Mouse (Mus musculus) naive thymus-derived CD4-positive, alpha-beta T cell, adult 2 months (primary cell): Measurements from ENCODE around the gene Eya4.

ENCODE experiments used
- DNase-seq: peaks from one replicate; pipeline ENCODE4 v3.0.0-alpha.2; 2011; ENCODE audit warnings: low read depth

Eya4 gene

DNA sequence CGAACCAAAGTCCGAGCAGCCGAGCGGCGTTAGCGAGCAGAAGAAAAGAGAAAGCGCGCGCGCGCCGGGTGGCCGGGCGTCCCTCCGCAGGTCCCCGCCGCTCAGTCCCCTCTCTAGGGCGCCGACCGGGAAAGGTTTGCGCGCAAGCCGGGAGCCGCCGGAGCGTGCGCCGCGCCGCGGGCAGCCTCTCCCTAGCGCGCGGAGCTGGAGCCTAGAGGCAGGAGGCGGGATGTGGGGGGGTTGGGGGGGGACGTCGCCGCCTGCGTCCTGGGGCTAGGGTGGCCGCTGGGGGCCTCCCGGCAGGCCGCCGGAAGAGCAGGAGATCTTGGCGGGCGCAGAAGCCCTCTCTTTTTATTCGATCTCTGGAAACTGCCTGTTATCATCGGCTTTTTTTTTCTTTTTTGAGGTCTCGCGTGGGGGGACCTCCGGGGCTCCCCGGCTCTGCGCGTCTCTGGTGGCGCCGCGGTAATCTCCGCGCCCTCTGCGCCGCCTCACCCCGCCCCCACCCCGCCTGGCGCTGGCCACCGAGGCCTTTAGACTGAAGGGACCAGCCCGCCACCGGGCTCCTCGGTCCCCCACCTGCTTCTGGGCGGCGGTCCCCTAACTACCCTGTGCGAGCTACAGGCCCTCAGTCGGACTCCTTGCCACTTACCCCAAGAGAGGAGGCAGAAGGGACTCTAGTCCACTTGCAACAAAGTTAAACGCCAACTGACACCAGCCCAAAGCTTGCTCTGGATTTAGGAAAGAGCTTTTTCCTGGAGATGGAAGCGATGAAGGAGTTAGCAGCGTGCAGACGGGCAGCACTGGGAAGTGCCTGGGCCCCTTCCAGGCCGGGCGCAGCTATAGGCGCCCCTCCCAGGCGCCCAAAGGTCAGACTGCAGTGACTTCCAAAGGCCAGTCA is at the start of gene Eya4:
Eya4 (minus strand) TSS at position 776 of the 901 bp plus-strand sequence.
- DNase-seq, result no peak

DNA sequence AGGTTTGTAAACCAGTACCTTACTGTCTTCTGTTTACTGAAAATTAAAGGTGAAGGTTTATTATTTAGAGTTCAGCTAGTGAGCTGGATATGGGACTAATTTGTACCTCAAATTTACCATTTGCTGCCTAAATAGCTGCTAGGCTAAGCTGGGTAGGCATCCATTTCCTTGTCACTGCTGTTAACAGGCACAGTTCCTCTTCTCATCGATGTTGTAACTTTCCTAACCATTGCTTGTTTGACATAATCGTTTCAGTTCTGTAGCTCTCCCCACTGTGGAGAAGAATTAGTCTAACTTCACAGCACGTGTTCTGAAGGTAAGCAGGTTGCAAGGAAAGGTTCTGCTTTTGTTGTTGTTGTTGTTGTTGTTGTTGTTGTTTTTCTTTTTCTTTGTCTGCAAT is 44.8 kb upstream of the Eya4 start:
- DNase-seq, result no peak

DNA sequence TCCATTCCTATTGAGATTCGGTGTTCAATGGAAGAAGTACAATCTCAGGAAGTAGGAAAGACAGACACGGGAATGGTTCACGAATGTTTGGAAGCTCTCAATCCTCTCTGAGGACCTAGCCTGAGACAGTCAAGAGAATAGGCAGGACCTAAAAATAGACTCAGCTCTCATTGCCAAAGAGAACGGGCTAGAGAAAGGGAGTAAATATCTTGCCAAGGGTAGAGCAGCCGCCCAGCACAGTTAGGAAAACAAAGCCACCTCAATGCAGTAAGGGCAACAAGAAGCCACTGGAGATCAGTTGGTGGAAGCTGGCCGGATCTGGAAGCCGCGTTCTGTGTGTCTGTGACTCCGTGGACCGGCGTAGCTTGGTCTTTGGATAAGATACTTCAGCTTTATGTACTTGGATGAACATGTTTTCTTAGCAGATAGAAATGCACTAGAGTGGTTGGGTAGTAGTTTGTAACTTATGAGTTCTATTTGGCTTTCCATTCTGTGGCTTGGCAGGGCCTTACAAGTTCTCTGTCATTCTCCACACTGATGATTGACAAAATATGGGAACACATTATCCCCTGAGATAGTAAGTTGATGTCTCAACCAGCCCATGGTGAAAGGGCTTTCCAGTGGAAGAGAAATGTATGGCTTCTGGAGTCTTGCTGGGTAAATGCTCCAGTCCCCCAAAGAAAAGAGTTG is 44.1 kb upstream of the Eya4 start:
- no peak for DNase-seq

DNA sequence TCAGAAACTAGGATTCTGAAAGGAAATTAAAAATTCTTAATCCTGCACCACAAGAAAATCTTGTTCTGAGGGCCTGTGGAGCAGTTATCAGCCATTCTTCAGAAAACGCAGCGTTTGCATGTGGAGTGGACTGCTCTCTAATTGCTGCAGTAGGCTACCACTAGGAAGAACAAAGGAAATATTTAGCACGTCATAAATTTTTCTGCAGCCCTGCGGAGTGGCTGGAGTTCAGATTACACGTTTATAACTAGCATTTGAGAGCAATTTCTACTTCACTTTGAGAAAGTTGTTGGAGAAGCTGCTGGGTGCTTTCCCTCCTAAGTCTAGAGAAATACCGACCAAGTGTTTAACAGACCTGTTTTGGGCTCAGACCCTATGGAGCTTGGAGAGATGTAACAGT is 43.6 kb upstream of the Eya4 start:
- no peak for DNase-seq

DNA sequence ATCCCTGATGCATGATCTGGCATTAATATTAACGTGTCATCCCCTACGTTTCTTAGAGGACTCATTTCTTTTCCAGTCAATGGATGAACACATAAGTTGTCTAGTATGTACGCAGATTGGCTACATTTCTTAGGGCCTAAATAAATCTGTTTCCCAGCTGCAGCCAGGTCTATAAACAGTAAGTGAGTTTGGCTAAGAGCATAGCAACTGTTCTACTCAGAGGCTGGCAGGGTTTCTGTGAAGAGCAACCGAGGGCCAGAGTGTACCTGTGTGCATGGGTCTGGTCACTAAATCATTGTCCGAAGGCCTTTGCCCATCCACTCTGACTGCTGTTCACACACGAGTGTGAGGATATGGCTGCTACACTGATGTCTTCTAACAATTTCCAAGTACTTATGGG is 13.3 kb upstream of the Eya4 start:
- DNase-seq, result no peak

DNA sequence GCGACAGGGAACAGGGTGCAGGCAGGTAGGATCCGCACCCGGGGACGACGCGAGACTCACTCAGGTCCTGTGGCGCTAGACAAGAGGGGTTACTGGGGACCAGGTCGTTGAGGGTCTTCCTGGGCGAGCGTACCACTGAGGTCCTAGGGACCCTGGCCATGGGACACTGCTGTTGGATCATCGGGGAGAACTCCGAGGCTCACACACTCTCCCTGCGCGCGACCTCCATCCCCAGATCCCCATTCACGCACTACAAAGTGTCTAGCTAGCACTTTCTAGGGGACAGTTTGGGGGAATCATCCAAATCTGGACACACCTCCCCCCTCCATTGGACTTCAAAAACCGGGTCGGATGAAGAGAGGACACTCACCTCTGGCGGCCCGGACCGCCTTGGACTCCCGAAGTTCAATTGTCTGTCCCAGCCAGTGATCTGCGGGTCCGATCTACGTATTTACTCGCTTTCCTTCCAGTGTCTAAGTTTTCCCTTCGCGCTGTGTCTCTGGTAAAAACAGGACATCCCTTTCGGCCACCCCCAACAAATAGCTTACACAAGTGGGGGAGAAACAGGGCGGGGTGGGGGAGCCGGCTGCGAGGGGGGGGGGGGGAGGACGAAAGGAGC is 1.1 kb downstream of the Eya4 start:
- DNase-seq, result no peak

DNA sequence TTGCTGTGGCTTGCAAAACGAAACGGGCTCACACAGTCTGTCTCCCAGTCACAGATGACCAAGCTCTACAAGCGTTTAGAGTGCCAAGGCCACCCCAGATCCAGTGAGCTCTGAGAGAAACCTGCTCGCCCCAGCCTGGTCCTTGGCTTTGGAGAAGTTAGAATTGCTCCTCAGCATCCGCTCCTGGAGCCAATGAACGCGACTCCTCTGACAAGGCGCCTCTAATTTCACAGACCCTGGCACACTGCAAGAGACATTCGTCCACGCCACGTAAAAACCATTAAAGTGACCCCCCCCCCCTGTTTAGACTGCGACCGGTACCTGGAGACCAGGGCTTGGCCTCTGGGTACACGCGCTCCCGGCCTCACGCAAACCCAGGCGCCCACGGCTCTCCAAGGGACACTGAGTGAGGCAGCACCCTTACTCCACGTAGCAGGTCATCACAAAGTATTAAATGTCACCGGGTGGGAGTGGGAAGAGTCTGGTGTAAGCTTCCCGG is 1.6 kb downstream of the Eya4 start:
- no peak for DNase-seq

DNA sequence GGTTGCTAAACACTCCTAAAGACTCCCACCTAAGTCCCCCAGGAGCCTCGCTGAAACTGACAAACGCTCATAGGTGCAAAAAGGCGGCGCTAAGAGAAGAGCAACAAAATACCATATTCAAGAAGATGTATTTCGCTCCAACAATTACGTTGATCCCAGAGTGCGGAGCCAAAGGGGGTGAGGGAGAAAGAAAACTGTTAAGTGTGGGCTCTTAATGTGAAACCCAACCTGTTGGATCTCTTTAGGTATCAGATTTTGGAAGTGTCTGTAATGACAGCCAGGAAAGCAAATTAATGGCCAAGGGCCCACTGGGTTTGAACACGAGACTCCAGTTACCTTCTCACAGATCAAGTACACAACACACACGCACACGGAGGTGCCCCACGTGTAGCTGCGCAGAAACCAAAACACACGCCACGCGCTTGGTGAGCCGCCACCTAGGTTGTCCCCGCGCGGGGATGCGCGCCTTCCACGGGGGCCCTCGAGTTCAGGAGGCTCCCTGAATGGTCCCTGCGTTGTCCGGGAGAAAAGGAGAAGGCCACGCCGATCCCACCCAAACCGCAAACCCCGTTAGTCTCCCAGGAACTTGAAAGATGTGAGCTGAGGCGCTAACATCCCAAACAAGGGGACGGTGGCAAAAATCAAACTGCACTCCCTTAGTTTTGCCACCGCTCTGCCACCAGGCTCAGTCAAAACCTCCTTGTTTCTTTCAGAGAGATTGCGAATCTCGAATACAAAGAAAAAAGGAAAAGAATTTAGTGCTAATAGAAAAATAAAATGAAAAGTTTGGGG is 2.3 kb downstream of the Eya4 start:
- DNase-seq, result no peak

DNA sequence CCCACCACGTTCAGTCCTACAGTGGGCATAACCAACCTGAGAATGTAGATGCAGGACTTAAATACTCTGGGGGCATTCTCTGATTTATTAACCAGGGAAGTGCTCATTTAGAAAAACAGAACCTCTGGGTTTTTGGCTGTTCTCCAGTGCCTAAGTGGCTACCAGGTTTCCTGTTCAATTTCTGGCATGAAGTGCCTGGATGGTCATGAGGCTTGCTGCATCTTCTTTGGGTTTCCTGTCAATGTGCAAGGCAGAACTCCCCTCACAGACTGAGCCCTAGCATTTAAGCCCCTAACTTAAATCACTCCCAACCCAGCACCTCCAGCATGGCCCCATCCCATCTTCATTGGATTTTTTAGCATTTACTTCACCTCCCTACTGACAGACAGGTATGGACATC is 13.3 kb downstream of the Eya4 start:
- no peak for DNase-seq

DNA sequence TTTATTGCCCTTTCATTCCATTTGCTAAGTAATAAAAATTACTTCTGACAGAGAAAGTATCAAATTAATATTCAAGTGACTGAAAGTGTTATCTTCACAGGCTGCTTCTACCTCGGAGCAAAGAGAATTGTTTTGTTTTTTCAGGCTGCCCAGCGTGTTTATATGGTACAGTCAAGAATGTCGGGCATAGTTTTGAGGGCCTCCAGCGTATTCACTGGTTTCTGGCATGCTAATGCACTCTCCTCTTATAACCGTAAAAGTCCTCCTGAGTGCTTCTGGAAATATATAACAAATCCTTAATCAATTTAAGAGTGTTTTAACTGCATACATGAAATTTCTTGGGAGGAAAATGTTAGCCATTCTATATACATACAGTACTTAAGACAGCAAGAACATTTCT is 17.8 kb downstream of the Eya4 start:
- DNase-seq, result no peak

DNA sequence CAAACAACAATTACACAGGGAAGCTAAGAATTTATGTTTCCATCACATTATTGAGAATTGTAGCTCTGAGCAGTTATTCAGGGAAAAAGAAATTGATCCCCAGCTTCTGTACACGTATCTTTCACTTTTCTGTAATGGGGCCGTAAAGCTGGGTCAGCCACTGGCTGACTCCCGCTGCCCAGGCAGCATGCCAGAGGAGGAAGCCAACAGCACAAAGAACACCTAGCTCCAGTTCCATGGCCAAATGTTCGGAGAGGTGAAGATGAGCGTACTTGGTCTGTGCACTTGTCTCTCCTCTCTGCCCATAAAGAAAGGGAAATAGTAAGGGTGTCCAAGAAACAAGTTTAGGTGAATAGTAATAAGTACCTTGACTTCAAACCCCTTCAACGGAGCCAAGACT is 22.9 kb downstream of the Eya4 start:
- no peak for DNase-seq

DNA sequence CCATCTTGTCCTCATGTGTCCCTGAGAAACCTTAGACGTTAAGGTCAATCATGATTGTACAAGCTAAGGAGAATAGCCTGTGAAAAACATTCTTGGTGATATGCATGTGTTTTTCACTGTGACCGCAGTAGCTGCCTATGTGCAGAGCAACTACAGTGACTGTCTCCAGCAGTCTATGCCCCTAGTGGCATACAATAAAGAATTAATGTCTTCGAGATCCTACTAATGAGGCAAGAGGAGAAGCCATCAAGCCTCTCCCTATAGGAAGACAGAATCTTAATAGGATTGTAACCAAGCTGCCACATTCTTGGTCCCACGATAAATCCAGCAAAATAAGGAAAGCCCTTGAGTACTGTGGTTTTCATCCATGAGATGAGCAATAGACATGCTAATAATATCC is 28.3 kb downstream of the Eya4 start:
- DNase-seq, result no peak

DNA sequence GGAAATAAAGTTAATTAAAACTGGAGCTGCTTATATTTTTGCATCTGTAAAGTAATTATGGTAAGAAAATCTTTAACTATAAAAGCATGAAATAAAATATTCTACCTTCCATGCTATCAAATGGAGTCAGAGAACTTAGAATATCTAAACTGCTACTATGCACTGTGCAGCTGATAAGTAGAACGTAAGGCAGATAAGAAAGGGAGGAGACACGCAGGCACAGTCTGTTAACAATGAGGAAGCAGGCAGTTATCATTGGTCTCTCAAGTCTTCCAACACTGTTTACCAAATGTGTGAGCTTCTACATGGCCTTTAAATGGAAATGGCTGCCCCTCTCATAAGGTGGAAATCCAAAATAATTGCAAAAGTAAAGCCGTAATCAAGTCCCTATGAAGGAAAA is 55.0 kb downstream of the Eya4 start:
- no peak for DNase-seq

DNA sequence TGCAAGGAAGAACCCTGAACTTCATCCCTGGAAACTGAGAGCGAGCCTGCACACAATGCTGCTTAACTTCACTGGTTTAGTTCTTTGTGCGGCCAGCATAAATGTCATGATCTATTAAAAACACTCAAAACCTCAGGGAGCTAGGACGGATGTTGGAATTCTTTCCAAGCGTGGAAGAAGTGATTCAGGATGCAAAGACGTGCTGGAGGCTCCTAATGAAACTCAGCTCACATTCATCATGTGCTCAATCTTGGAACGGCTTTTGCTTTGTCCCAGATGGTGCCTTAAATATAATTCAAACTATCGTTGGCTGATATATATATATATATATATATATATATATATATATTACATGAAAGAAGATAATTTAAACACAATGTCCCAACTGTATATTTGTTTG is 58.1 kb downstream of the Eya4 start:
- no peak for DNase-seq

DNA sequence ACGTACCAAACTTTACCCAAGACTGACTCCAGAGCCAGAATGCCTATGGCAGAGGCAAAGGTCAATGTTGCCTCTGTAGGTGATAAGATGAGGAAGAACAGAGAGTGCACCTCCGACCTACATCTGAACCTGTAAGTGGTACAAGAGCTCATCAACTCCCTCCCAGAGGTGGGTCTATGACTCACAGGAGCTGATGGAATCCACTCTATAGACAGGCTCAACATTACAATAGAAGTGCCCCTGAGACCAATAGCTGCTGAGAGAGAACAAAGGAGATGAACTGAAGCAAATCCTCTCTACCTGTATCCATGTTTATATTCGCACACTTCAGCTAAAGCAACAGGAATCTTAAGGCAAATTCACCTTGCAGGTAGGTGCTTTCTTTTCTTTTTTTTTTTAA is 73.2 kb downstream of the Eya4 start:
- no peak for DNase-seq

DNA sequence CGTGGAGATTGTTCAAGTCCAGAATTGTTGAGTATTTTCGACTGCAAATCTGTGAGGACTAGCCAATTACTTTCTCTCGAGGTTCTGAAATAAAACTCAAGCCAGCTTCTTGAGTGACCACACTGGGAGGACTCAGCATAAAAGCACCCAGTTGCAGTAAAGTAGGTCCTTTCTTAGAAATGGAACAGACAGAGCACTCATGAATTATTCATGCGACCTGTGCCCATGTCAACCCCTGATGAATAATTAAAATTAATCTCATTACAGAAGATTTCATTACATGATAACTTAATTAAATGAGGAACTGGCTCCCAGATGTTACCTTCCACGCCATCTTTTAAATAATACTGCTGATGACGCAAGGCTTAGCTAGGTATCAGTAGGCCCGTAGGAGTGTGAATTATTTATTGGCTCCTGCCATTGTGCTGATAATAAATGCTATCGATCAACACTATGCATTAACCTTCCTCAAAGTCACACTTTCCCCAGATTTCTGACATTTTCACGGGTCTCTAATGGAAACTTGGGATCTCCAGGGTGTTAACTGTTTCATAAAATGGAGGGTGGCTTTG is 79.5 kb downstream of the Eya4 start:
- no peak for DNase-seq

DNA sequence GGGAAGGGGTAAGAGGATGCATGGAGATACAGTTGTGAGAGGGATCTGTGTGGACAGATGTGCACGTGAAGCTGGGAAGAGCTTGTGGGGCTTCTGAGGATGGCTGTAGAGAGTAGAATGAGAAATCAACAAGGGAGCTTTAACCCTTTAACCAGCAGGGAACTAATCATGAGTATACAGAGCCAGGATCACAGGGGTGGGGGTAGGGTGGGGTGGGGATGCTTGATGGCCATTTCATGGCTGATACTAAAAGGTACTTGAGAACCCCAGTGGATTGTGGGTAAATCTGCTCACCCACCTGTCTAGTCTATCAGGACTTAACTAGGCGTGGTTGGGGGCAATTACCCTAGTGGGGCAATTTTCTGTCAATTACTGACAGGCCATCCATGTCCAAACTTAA is 80.1 kb downstream of the Eya4 start:
- no peak for DNase-seq

DNA sequence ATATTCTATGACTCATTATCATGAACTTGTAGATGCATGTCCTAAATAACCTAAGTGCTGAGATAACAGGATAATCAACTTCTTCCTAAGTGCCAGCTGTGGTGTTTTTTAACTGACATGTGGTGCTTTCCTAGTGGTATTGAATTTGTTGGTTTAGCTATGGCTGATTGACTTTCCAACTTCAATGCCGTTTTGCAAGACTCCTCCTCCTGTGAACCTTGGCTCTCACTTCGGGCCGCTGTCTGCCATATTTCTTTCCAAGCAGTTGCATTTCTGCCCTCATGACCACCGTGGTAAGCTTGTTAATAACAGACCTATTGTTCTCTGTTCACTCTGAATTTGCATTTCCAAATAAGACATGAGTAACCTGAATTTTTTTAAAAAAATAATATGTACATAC is 98.4 kb downstream of the Eya4 start:
- DNase-seq, result no peak

DNA sequence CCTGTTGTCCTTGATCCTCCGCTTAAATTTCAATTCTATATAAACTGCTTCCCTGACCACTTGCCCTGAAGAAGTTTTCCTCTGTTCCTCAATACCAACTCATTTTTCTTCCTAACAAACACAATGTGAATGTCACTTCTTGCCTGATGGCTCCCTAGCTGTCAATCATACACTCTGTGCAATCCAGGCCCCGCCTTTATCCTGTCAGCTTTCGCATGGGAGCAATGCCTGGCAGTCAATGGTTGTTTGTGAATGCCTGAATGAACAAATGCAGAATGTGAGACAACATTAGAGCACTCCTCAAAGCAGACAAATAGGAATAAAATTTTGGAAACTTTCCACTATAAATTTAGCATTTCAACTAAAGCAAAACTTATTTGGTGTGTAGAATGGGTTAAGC is 104.1 kb downstream of the Eya4 start:
- DNase-seq, result no peak

DNA sequence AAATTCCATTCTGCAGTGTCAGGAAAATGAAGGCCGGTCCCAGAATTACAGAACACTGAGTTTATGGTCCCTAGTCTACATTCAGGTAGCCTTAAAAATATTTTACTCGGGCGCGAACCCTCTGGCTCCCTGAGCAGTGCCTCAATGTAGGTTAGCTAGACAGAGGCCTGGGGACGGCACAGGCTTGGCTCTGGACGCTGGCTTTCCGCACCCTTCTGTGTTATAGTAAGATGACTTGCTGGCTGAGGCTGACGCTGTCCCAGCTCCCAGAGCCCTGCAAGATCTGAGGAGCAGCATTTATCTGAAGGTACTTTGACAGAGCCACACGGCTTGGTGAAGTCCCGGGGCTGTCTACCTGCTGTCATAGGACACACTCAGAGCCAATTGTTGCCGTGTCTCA is 113.7 kb downstream of the Eya4 start:
- DNase-seq, result no peak

DNA sequence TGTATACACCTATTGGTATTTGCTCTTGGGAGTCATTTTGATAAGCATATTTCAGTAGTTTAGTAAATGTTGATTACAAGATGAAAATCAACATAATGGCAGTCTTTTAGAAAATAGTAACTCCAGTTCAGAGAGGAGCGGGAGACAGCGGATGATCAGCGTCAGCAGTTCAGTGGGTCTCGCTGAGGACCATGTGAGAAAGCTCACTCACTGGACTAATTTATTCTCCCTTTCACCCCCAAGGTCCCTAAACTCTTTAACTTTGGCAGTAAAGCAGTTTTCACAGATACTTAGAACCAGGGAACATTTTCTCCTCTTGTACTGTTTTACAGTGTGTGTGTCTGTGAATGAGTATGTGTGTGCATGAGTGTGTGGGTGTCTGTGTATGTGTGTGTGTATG is 115.2 kb downstream of the Eya4 start:
- no peak for DNase-seq

DNA sequence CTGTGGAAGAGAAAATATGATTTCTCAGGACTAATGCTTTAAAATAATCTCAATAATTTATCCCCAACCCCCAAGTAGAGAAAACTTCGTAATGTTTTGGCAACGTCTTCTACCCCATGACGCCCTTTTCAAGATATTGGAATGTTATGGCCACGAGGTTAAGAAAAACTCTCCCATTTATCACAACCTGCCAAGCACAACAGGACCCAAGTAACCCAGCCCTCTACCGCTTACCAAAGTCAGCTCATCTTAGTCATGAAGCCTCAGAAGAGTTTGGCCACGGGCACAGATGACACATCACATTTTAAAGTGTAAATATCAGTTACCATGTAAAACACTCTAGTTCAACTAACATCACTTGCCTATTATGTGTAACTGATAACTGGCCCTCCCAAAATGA is 117.2 kb downstream of the Eya4 start:
- DNase-seq, result no peak
